Mouse (Mus musculus): ENCODE data around the gene Mmp11.

DNA sequence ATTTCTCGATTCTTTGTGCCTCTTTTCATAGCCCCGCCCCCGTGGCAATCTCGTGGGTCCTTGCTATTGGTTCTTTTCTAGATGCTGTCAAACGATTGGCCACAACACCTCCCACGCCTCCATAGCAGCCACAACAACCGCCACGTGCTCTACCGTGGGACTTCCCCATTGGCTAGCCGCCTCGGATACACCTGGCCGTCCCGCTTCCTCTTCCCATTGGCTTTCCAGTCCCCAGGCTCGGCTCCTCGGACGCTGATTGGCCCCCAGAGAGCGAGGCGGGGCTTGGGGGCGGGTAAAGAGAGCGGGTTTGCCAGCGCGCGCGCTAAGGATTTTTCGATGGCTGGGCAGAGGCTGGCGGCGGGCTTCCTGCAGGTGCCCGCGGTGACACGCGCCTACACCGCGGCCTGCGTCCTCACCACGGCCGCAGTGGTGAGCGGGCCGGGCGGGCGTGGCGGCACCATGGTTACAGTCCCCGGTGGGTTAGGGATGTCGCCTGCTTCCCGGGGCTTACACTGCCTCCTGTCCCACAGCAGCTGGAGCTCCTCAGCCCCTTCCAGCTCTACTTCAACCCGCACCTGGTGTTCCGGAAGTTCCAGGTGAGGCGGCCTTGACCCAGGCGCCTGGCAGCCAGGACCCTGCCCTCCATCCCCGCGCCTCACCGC lies 43.1 kb downstream of the Mmp11 start, which contains the start of gene Derl3:
- TF ChIP-seq CTCF (IDR thresholded peaks at IDR 0.05; ENCODE audit: low read depth, low read length) (no peak), POLR2A (IDR thresholded peaks at IDR 0.05; ENCODE audit: borderline replicate concordance, low read depth, low read length) (no peak)

Measured in bone marrow macrophage, adult 2 months (primary cell).